Mouse (Mus musculus) thymus, adult 2 months (tissue): ENCODE measurements around the gene Agbl4. TPM values are rescaled to one million over a fixed set of nuclear protein-coding genes. Genes with fewer than 3 reads are reported as not detected.

Source experiments
- DNase-seq: peaks from one replicate; pipeline ENCODE4 v3.0.0; 2021
- H3K27ac ChIP-seq: fragments of 200-500 bp; 2 replicates; pipeline ENCODE4 v1.5.1; 2012; ENCODE audit warnings: low read length, control low read depth; ENCODE audit not compliant: control insufficient read depth, insufficient read depth
- H3K27me3 ChIP-seq: fragments of 200-500 bp; 2 replicates; pipeline ENCODE4 v1.6.1; 2012; ENCODE audit warnings: mild to moderate bottlenecking, low read length, moderate library complexity, mixed read lengths; ENCODE audit not compliant: control insufficient read depth, insufficient read depth
- H3K36me3 ChIP-seq: fragments of 200-500 bp; 2 replicates; pipeline ENCODE4 v1.6.1; 2012; ENCODE audit warnings: mild to moderate bottlenecking, low read length, moderate library complexity; ENCODE audit not compliant: control insufficient read depth, insufficient read depth
- H3K4me1 ChIP-seq: fragments of 200-500 bp; replicated peaks from 2 replicates; pipeline ENCODE4 v1.6.1; 2012; ENCODE audit warnings: low read length; ENCODE audit not compliant: control insufficient read depth, insufficient read depth
- H3K4me3 ChIP-seq: fragments of 200-500 bp; 2 replicates; pipeline ENCODE4 v1.5.1; 2012; ENCODE audit warnings: mild to moderate bottlenecking, low read length, control low read depth, moderate library complexity; ENCODE audit not compliant: control insufficient read depth, insufficient read depth
- CTCF ChIP-seq: fragments of 200-500 bp; IDR thresholded peaks from 2 replicates; pipeline ENCODE4 v1.5.1; 2012; ENCODE audit warnings: mild to moderate bottlenecking, control low read depth, low read length, moderate library complexity, borderline replicate concordance; ENCODE audit not compliant: control insufficient read depth, poor library complexity, insufficient read depth; ENCODE audit errors: extremely low read depth
- POLR2A ChIP-seq: fragments of 200-500 bp; IDR thresholded peaks from 2 replicates; pipeline ENCODE4 v1.6.1; 2012; ENCODE audit warnings: mild to moderate bottlenecking, low read length, control low read depth, moderate library complexity; ENCODE audit not compliant: control insufficient read depth, poor library complexity, insufficient read depth; ENCODE audit errors: extremely low read depth
- WGBS: fragments of 180-500 bp; shearing (Covaris S2); methylation state at CpG from one replicate; pipeline ENCODE4 v1.1.7; 2018; 5-methylcytosine and 5-hydroxymethylcytosine counted together
- polyA plus RNA-seq: library from polyadenylated mRNA; depleted of rRNA; stranded (reverse); fragments of >200 nt; gene quantifications from 2 replicates; pipeline ENCODE4 v1.2.3, GENCODE M21; 2012

The Agbl4 gene
- polyA plus RNA-seq, 1 experiment, result 0.07 TPM

- H3K4me1 ChIP-seq, result peaks cover 8% of the 10 kb centered on the region; the same call in 1 of the 2 replicates
- no peaks in the 10 kb centered on the region for H3K36me3 ChIP-seq
- no peak for TF ChIP-seq CTCF
- no peak for TF ChIP-seq POLR2A
- no peak for DNase-seq
- WGBS, result 92% methylated on average over 10 of the region's 10 CpGs
- H3K27me3 ChIP-seq, result no peaks in the 10 kb centered on the region
- no peak overlapping the region for H3K27ac ChIP-seq
- no peak overlapping the region for H3K4me3 ChIP-seq
Measured at GRCm38 (mm10) chr4:111443906-111444615, 1046.6 kb downstream of the Agbl4 start.

- DNase-seq, result no peak
- TF ChIP-seq POLR2A, result no peak
- no peak for TF ChIP-seq CTCF
- Histone ChIP-seq H3K36me3 (no peaks in the 10 kb centered on the region), H3K27ac (no peak overlapping the region), H3K27me3 (no peaks in the 10 kb centered on the region), H3K4me3 (no peak overlapping the region), H3K4me1 (peaks cover 8% of the 10 kb centered on the region; the same call in 1 of the 2 replicates)
- 92% methylated on average over 1 of the region's 1 CpGs for WGBS
Measured at GRCm38 (mm10) chr4:111444616-111445160, 1047.2 kb downstream of the Agbl4 start.

- Histone ChIP-seq H3K4me3 (no peak overlapping the region), H3K36me3 (no peaks in the 10 kb centered on the region), H3K4me1 (no peaks in the 10 kb centered on the region), H3K27ac (no peak overlapping the region), H3K27me3 (no peaks in the 10 kb centered on the region)
- WGBS, result 92% methylated on average over 3 of the region's 3 CpGs
- DNase-seq, result no peak
- TF ChIP-seq POLR2A, result no peak
- TF ChIP-seq CTCF, result no peak
Measured at GRCm38 (mm10) chr4:111447918-111448317, 1050.5 kb downstream of the Agbl4 start.

GRCm38 (mm10) chr4:111448586-111448985 lies 1051.1 kb downstream of the Agbl4 start:
- H3K4me1 ChIP-seq, result no peaks in the 10 kb centered on the region
- no peak overlapping the region for H3K27ac ChIP-seq
- no peak overlapping the region for H3K4me3 ChIP-seq
- TF ChIP-seq POLR2A, result no peak
- TF ChIP-seq CTCF, result no peak
- H3K36me3 ChIP-seq, result no peaks in the 10 kb centered on the region
- DNase-seq, result no peak
- WGBS, result 98% methylated on average over 4 of the region's 4 CpGs
- H3K27me3 ChIP-seq, result no peaks in the 10 kb centered on the region

GRCm38 (mm10) chr4:111449442-111450199 lies 1052.2 kb downstream of the Agbl4 start:
- H3K4me3 ChIP-seq, result no peak overlapping the region
- DNase-seq, result no peak
- H3K36me3 ChIP-seq, result peaks cover 6% of the 10 kb centered on the region
- no peak for TF ChIP-seq POLR2A
- no peak for TF ChIP-seq CTCF
- no peaks in the 10 kb centered on the region for H3K27me3 ChIP-seq
- WGBS, result 88% methylated on average over 7 of the region's 7 CpGs
- H3K4me1 ChIP-seq, result no peaks in the 10 kb centered on the region
- H3K27ac ChIP-seq, result no peak overlapping the region

- H3K27me3 ChIP-seq, result no peaks in the 10 kb centered on the region
- H3K4me3 ChIP-seq, result no peak overlapping the region
- TF ChIP-seq POLR2A (no peak), CTCF (no peak)
- no peak for DNase-seq
- WGBS, result 75% methylated on average over 7 of the region's 7 CpGs
- no peaks in the 10 kb centered on the region for H3K4me1 ChIP-seq
- peaks cover 14% of the 10 kb centered on the region for H3K36me3 ChIP-seq
- no peak overlapping the region for H3K27ac ChIP-seq
Measured at GRCm38 (mm10) chr4:111451283-111451918, 1053.9 kb downstream of the Agbl4 start.
